Mouse (Mus musculus) midbrain, postnatal 0 days (tissue): Measurements from ENCODE around the gene Zfp536. TPM values are rescaled to one million over a fixed set of nuclear protein-coding genes. Genes with fewer than 3 reads are reported as not detected.

ENCODE experiments used
- ATAC-seq: fragments of 200-750 bp; cut with Nextera tagmentation; 2 replicates; pipeline ENCODE4 v1.8.0; 2017; ENCODE audit warnings: moderate number of reproducible peaks, mild to moderate bottlenecking, moderate TSS enrichment, moderate library complexity; ENCODE audit not compliant: low FRiP score
- DNase-seq: peaks from one replicate; pipeline ENCODE4 v3.0.0-alpha.2; 2015; ENCODE audit warnings: low spot score
- H3K27ac ChIP-seq: fragments of 300-500 bp; sonication (generic); 2 replicates; pipeline ENCODE4 v1.5.1; 2014; ENCODE audit warnings: low read depth, mild to moderate bottlenecking, low read length, mixed read lengths
- H3K27me3 ChIP-seq: fragments of 300-500 bp; sonication (generic); 2 replicates; pipeline ENCODE4 v1.6.1; 2014; ENCODE audit warnings: low read length, control low read depth, mixed read lengths; ENCODE audit not compliant: insufficient read depth
- H3K36me3 ChIP-seq: fragments of 300-500 bp; sonication (generic); 2 replicates; pipeline ENCODE4 v1.6.1; 2014; ENCODE audit warnings: low read length, control low read depth, mixed read lengths; ENCODE audit not compliant: insufficient read depth
- H3K4me1 ChIP-seq: fragments of 300-500 bp; sonication (generic); 2 replicates; pipeline ENCODE4 v1.6.1; 2014; ENCODE audit warnings: mild to moderate bottlenecking, control low read depth, antibody characterized with exemption, low read length, mixed read lengths; ENCODE audit not compliant: insufficient read depth
- H3K4me2 ChIP-seq: fragments of 300-500 bp; sonication (generic); 2 replicates; pipeline ENCODE4 v1.6.1; 2014; ENCODE audit warnings: low read depth, mild to moderate bottlenecking, low read length, mixed read lengths; ENCODE audit not compliant: poor library complexity, severe bottlenecking
- H3K4me3 ChIP-seq: fragments of 300-500 bp; sonication (generic); 2 replicates; pipeline ENCODE4 v1.5.1; 2014; ENCODE audit warnings: low read depth, mild to moderate bottlenecking, low read length, moderate library complexity
- H3K9ac ChIP-seq: fragments of 300-500 bp; sonication (generic); replicated peaks from 2 replicates; pipeline ENCODE4 v1.6.1; 2014; ENCODE audit warnings: mild to moderate bottlenecking, low read length, moderate library complexity, mixed read lengths; ENCODE audit not compliant: poor library complexity, severe bottlenecking
- H3K9me3 ChIP-seq: fragments of 300-500 bp; sonication (generic); 2 replicates; pipeline ENCODE4 v1.6.1; 2016; ENCODE audit warnings: low read length, control low read depth
- CTCF ChIP-seq: IDR thresholded peaks from 2 replicates; pipeline ENCODE4 v1.5.1; 2016; ENCODE audit warnings: antibody characterized with exemption, mild to moderate bottlenecking
- WGBS: fragments of 180-500 bp; shearing (Covaris S2); extraction: QIAGEN DNeasy Blood & Tissue Kit; methylation state at CpG from one replicate; pipeline ENCODE4 v1.1.7; 2014; 5-methylcytosine and 5-hydroxymethylcytosine counted together
- polyA plus RNA-seq: library from polyadenylated mRNA; unstranded; fragments of >200 nt; fragmentation: Nextera tagmentation; extraction: Ambion mirVana; gene quantifications from 2 replicates; pipeline ENCODE4 v1.2.1, GENCODE M21; 2015
- total RNA-seq: library from RNA; depleted of rRNA; stranded (reverse); fragments of >200 nt; gene quantifications from 2 replicates; pipeline ENCODE4 v1.2.3, GENCODE M21; 2014

The Zfp536 gene
- total and polyA plus RNA-seq, 2 experiments from 2014 or later, result 16.4 to 48.2 TPM

GRCm38 (mm10) chr7:37746133-37746761, 27.2 kb downstream of the Zfp536 start:
- H3K9ac ChIP-seq, result no peak overlapping the region
- H3K4me1 ChIP-seq, result 0 out of 2 replicates have a peak, but pooled peaks cover 2% of the 10 kb centered on the region
- H3K4me2 ChIP-seq, result peak overlapping the region; percentile 15; the same call in 1 of the 2 replicates
- no peak overlapping the region for H3K27ac ChIP-seq
- TF ChIP-seq CTCF, result no peak
- DNase-seq (no peak), ATAC-seq (no peak)
- H3K9me3 ChIP-seq, result no peaks in the 10 kb centered on the region
- H3K36me3 ChIP-seq, result no peaks in the 10 kb centered on the region
- no peaks in the 10 kb centered on the region for H3K27me3 ChIP-seq
- H3K4me3 ChIP-seq, result no peak overlapping the region
- 16% methylated on average over 12 of the region's 13 CpGs for WGBS

- DNase-seq, result no peak
- Histone ChIP-seq H3K4me2 (no peak overlapping the region), H3K9ac (no peak overlapping the region), H3K36me3 (no peaks in the 10 kb centered on the region), H3K27me3 (no peaks in the 10 kb centered on the region), H3K4me3 (no peak overlapping the region), H3K4me1 (0 out of 2 replicates have a peak, but pooled peaks cover 2% of the 10 kb centered on the region), H3K27ac (no peak overlapping the region), H3K9me3 (no peaks in the 10 kb centered on the region)
- WGBS, result 75% methylated on average over 8 of the region's 8 CpGs
- TF ChIP-seq CTCF, result no peak
- no peak for ATAC-seq
Measured at GRCm38 (mm10) chr7:37743350-37743749, 30.1 kb downstream of the Zfp536 start.

GRCm38 (mm10) chr7:37737191-37737590, 36.2 kb downstream of the Zfp536 start:
- no peak overlapping the region for H3K9ac ChIP-seq
- no peak overlapping the region for H3K27ac ChIP-seq
- no peak overlapping the region for H3K4me3 ChIP-seq
- no peaks in the 10 kb centered on the region for H3K9me3 ChIP-seq
- 0 out of 2 replicates have a peak, but pooled peaks cover 3% of the 10 kb centered on the region for H3K4me1 ChIP-seq
- WGBS, result 17% methylated on average over 8 of the region's 8 CpGs
- no peak overlapping the region for H3K4me2 ChIP-seq
- DNase-seq (no peak), ATAC-seq (no peak)
- no peaks in the 10 kb centered on the region for H3K36me3 ChIP-seq
- H3K27me3 ChIP-seq, result no peaks in the 10 kb centered on the region
- TF ChIP-seq CTCF, result no peak

- Histone ChIP-seq H3K36me3 (no peaks in the 10 kb centered on the region), H3K4me2 (no peak overlapping the region), H3K27ac (no peak overlapping the region), H3K9ac (no peak overlapping the region), H3K4me3 (no peak overlapping the region), H3K27me3 (no peaks in the 10 kb centered on the region), H3K4me1 (0 out of 2 replicates have a peak, but pooled peaks cover 3% of the 10 kb centered on the region), H3K9me3 (no peaks in the 10 kb centered on the region)
- TF ChIP-seq CTCF, result no peak
- WGBS, result 15% methylated on average over 4 of the region's 4 CpGs
- ATAC-seq (no peak), DNase-seq (no peak)
Measured at GRCm38 (mm10) chr7:37736413-37736720, 37.1 kb downstream of the Zfp536 start.

- ATAC-seq, result 0 out of 2 replicates have a peak, but pooled peaks have one; percentile 31
- Histone ChIP-seq H3K27ac (no peak overlapping the region), H3K27me3 (no peaks in the 10 kb centered on the region)
Measured at GRCm38 (mm10) chr7:37735707-37736412, 37.6 kb downstream of the Zfp536 start.

GRCm38 (mm10) chr7:37735101-37735500, 38.3 kb downstream of the Zfp536 start:
- no peak overlapping the region for H3K9ac ChIP-seq
- no peak for ATAC-seq
- H3K9me3 ChIP-seq, result no peaks in the 10 kb centered on the region
- no peaks in the 10 kb centered on the region for H3K36me3 ChIP-seq
- H3K4me1 ChIP-seq, result 0 out of 2 replicates have a peak, but pooled peaks cover 3% of the 10 kb centered on the region
- WGBS, result 38% methylated on average over 6 of the region's 6 CpGs
- H3K27me3 ChIP-seq, result no peaks in the 10 kb centered on the region
- no peak for TF ChIP-seq CTCF
- no peak overlapping the region for H3K27ac ChIP-seq
- DNase-seq, result peak; percentile 23
- H3K4me2 ChIP-seq, result no peak overlapping the region
- no peak overlapping the region for H3K4me3 ChIP-seq

More at GRCm38 (mm10) chr7:37735707-37736412, 37.6 kb downstream of the Zfp536 start:
- no peak for DNase-seq
- no peaks in the 10 kb centered on the region for H3K36me3 ChIP-seq
- WGBS, result 29% methylated on average over 7 of the region's 7 CpGs
- H3K4me2 ChIP-seq, result no peak overlapping the region
- no peak overlapping the region for H3K9ac ChIP-seq
- TF ChIP-seq CTCF, result no peak
- 0 out of 2 replicates have a peak, but pooled peaks cover 3% of the 10 kb centered on the region for H3K4me1 ChIP-seq
- no peaks in the 10 kb centered on the region for H3K9me3 ChIP-seq
- no peak overlapping the region for H3K4me3 ChIP-seq
